Mouse (Mus musculus) CH12.LX (cell line): ENCODE measurements around the gene Tent4b.

ENCODE experiments used
- CTCF ChIP-seq, 2 experiments: IDR thresholded peaks in 1 of 2; conservative IDR thresholded peaks in 1 of 2; 2 replicates each; pipeline ENCODE4 v1.5.1; 2011 to 2012; ENCODE audit warnings: low read depth in 2 of 2, low read length in 2 of 2, improper control_type of control experiment in 1 of 2, inconsistent platforms in 1 of 2, mild to moderate bottlenecking in 1 of 2, moderate library complexity in 1 of 2
- KAT2A ChIP-seq: IDR thresholded peaks from 2 replicates; pipeline ENCODE4 v1.6.1; 2012; ENCODE audit warnings: low read length, improper control_type of control experiment, inconsistent platforms; ENCODE audit not compliant: insufficient replicate concordance
- MAX ChIP-seq: IDR thresholded peaks from 2 replicates; pipeline ENCODE4 v1.6.1; 2011; ENCODE audit warnings: low read length, improper control_type of control experiment
- MEF2A ChIP-seq: IDR thresholded peaks from 2 replicates; pipeline ENCODE4 v1.6.1; 2014; ENCODE audit warnings: low read depth, mild to moderate bottlenecking, inconsistent platforms, low read length, improper control_type of control experiment, borderline replicate concordance
- MXI1 ChIP-seq: IDR thresholded peaks from 2 replicates; pipeline ENCODE4 v1.6.1; 2011; ENCODE audit warnings: mild to moderate bottlenecking, low read depth, low read length, improper control_type of control experiment
- MYC ChIP-seq: IDR thresholded peaks from 2 replicates; pipeline ENCODE4 v1.6.1; 2011; ENCODE audit warnings: low read depth, mild to moderate bottlenecking, improper control_type of control experiment, low read length
- POLR2A ChIP-seq: IDR thresholded peaks from 2 replicates; pipeline ENCODE4 v1.6.1; 2011; ENCODE audit warnings: low read depth, mild to moderate bottlenecking, improper control_type of control experiment, low read length

GRCm38 (mm10) chr8:88258024-88258423, 59.0 kb downstream of the Tent4b start:
- TF ChIP-seq POLR2A (no peak), CTCF (conservative IDR thresholded peaks at IDR 0.05 in 1 of 2, IDR thresholded peaks at IDR 0.05 in 1 of 2; ENCODE audit: low read depth in 2 of 2, low read length in 2 of 2) (no peak), KAT2A (no peak), MXI1 (no peak), MAX (no peak), MEF2A (no peak), MYC (no peak)
